Mouse (Mus musculus): ENCODE measurements at regions not wholly inside any gene's neighbourhood (a gene's known extent, or its start where the extent isn't known, plus 50 kb on each side); places are given as distances from the start of the nearest gene placed in this dataset.

GRCm38 (mm10) chr12:56081406-56081805 lies 245.3 kb downstream of the Brms1l start:
- no peaks in the 10 kb centered on the region for H3K4me1 ChIP-seq (ENCODE audit: insufficient read depth, low read length)
- no peak for DNase-seq (ENCODE audit: low spot score)
- no peak overlapping the region for H3K4me3 ChIP-seq (ENCODE audit: low read length)
- TF ChIP-seq CTCF (IDR thresholded peaks at IDR 0.05; ENCODE audit: low read depth), result no peak
- H3K9me3 ChIP-seq (ENCODE audit: low read length), result no peaks in the 10 kb centered on the region
- H3K36me3 ChIP-seq (ENCODE audit: insufficient read depth, low read length), result no peaks in the 10 kb centered on the region
- no peak for ATAC-seq
- H3K9ac ChIP-seq (replicated peaks; ENCODE audit: low read length), result no peak overlapping the region
- H3K27ac ChIP-seq, result no peak overlapping the region
- no peak overlapping the region for H3K4me2 ChIP-seq (ENCODE audit: low read depth, low read length)
- H3K27me3 ChIP-seq (ENCODE audit: insufficient read depth, low read length), result no peaks in the 10 kb centered on the region

- WGBS, result 45% methylated on average over 7 of the region's 7 CpGs
- no peaks in the 10 kb centered on the region for H3K36me3 ChIP-seq (ENCODE audit: insufficient read depth, low read length)
- no peak overlapping the region for H3K4me2 ChIP-seq (ENCODE audit: low read depth, low read length)
- no peak for ATAC-seq
- no peak overlapping the region for H3K9ac ChIP-seq (replicated peaks; ENCODE audit: low read length)
- no peak overlapping the region for H3K4me3 ChIP-seq (ENCODE audit: low read length)
- H3K9me3 ChIP-seq (ENCODE audit: low read length), result no peaks in the 10 kb centered on the region
- peak; percentile 5 for DNase-seq (ENCODE audit: low spot score)
- TF ChIP-seq CTCF (IDR thresholded peaks at IDR 0.05; ENCODE audit: low read depth), result no peak
- H3K27me3 ChIP-seq (ENCODE audit: insufficient read depth, low read length), result no peaks in the 10 kb centered on the region
- H3K27ac ChIP-seq, result no peak overlapping the region
- no peaks in the 10 kb centered on the region; the same call in 1 of the 2 replicates for H3K4me1 ChIP-seq (ENCODE audit: insufficient read depth, low read length)
These were observed 228.1 kb downstream of the Brms1l start for GRCm38 (mm10) chr12:56064183-56064582.

- TF ChIP-seq CTCF (IDR thresholded peaks at IDR 0.05; ENCODE audit: low read depth), result no peak
- H3K27me3 ChIP-seq (ENCODE audit: insufficient read depth, low read length), result no peaks in the 10 kb centered on the region
- no peaks in the 10 kb centered on the region for H3K4me1 ChIP-seq (ENCODE audit: insufficient read depth, low read length)
- H3K36me3 ChIP-seq (ENCODE audit: insufficient read depth, low read length), result no peaks in the 10 kb centered on the region
- H3K9me3 ChIP-seq (ENCODE audit: low read length), result no peaks in the 10 kb centered on the region
- H3K4me3 ChIP-seq (ENCODE audit: low read length), result no peak overlapping the region
- no peak overlapping the region for H3K4me2 ChIP-seq (ENCODE audit: low read depth, low read length)
- no peak overlapping the region for H3K9ac ChIP-seq (replicated peaks; ENCODE audit: low read length)
- ATAC-seq (0 out of 2 replicates have a peak, but pooled peaks have one; percentile 12), DNase-seq (ENCODE audit: low spot score) (no peak)
- no peak overlapping the region for H3K27ac ChIP-seq
- WGBS, result 79% methylated on average over 10 of the region's 10 CpGs
These were observed 222.8 kb downstream of the Brms1l start for GRCm38 (mm10) chr12:56058876-56059275.

- DNase-seq (ENCODE audit: low spot score) (peak; percentile 92), ATAC-seq (peak; percentile 87)
- H3K4me3 ChIP-seq (ENCODE audit: low read length), result no peak overlapping the region
- H3K27me3 ChIP-seq (ENCODE audit: insufficient read depth, low read length), result no peaks in the 10 kb centered on the region
- peak; percentile 98 for TF ChIP-seq CTCF (IDR thresholded peaks at IDR 0.05; ENCODE audit: low read depth)
- no peaks in the 10 kb centered on the region for H3K4me1 ChIP-seq (ENCODE audit: insufficient read depth, low read length)
- no peak overlapping the region for H3K4me2 ChIP-seq (ENCODE audit: low read depth, low read length)
- H3K27ac ChIP-seq, result no peak overlapping the region
- no peaks in the 10 kb centered on the region for H3K9me3 ChIP-seq (ENCODE audit: low read length)
- no peak overlapping the region for H3K9ac ChIP-seq (replicated peaks; ENCODE audit: low read length)
- no peaks in the 10 kb centered on the region for H3K36me3 ChIP-seq (ENCODE audit: insufficient read depth, low read length)
- WGBS, result 14% methylated on average over 17 of the region's 17 CpGs
These were observed 222.3 kb downstream of the Brms1l start for GRCm38 (mm10) chr12:56058463-56058862.

GRCm38 (mm10) chr12:56055382-56055781 lies 219.3 kb downstream of the Brms1l start:
- DNase-seq (ENCODE audit: low spot score) (peak; percentile 5), ATAC-seq (no peak)
- no peak overlapping the region for H3K4me3 ChIP-seq (ENCODE audit: low read length)
- H3K9me3 ChIP-seq (ENCODE audit: low read length), result no peaks in the 10 kb centered on the region
- WGBS, result 78% methylated on average over 6 of the region's 6 CpGs
- H3K4me1 ChIP-seq (ENCODE audit: insufficient read depth, low read length), result no peaks in the 10 kb centered on the region
- TF ChIP-seq CTCF (IDR thresholded peaks at IDR 0.05; ENCODE audit: low read depth), result peak; percentile 31
- H3K27ac ChIP-seq, result no peak overlapping the region
- no peaks in the 10 kb centered on the region for H3K27me3 ChIP-seq (ENCODE audit: insufficient read depth, low read length)
- H3K9ac ChIP-seq (replicated peaks; ENCODE audit: low read length), result no peak overlapping the region
- H3K4me2 ChIP-seq (ENCODE audit: low read depth, low read length), result no peak overlapping the region
- no peaks in the 10 kb centered on the region for H3K36me3 ChIP-seq (ENCODE audit: insufficient read depth, low read length)

GRCm38 (mm10) chr12:56046050-56046449 lies 209.9 kb downstream of the Brms1l start:
- no peaks in the 10 kb centered on the region for H3K9me3 ChIP-seq (ENCODE audit: low read length)
- ATAC-seq (no peak), DNase-seq (ENCODE audit: low spot score) (no peak)
- H3K9ac ChIP-seq (replicated peaks; ENCODE audit: low read length), result no peak overlapping the region
- H3K4me2 ChIP-seq (ENCODE audit: low read depth, low read length), result no peak overlapping the region
- no peak overlapping the region for H3K4me3 ChIP-seq (ENCODE audit: low read length)
- H3K27ac ChIP-seq, result no peak overlapping the region
- no peaks in the 10 kb centered on the region for H3K36me3 ChIP-seq (ENCODE audit: insufficient read depth, low read length)
- 76% methylated on average over 3 of the region's 3 CpGs for WGBS
- no peaks in the 10 kb centered on the region for H3K4me1 ChIP-seq (ENCODE audit: insufficient read depth, low read length)
- no peak for TF ChIP-seq CTCF (IDR thresholded peaks at IDR 0.05; ENCODE audit: low read depth)
- no peaks in the 10 kb centered on the region for H3K27me3 ChIP-seq (ENCODE audit: insufficient read depth, low read length)

GRCm38 (mm10) chr12:56020954-56021514 lies 184.9 kb downstream of the Brms1l start:
- Histone ChIP-seq H3K36me3 (ENCODE audit: insufficient read depth, low read length) (no peaks in the 10 kb centered on the region), H3K4me1 (ENCODE audit: insufficient read depth, low read length) (no peaks in the 10 kb centered on the region), H3K27me3 (ENCODE audit: insufficient read depth, low read length) (no peaks in the 10 kb centered on the region), H3K4me3 (ENCODE audit: low read length) (no peak overlapping the region), H3K9ac (replicated peaks; ENCODE audit: low read length) (no peak overlapping the region), H3K27ac (no peak overlapping the region), H3K9me3 (ENCODE audit: low read length) (no peaks in the 10 kb centered on the region), H3K4me2 (ENCODE audit: low read depth, low read length) (no peak overlapping the region)
- ATAC-seq (no peak), DNase-seq (ENCODE audit: low spot score) (no peak)
- 21% methylated on average over 7 of the region's 7 CpGs for WGBS
- no peak for TF ChIP-seq CTCF (IDR thresholded peaks at IDR 0.05; ENCODE audit: low read depth)

All from hindbrain, postnatal 0 days (tissue).